Mouse (Mus musculus) ES-E14 (cell line): ENCODE measurements around the gene Ly6g6f. TPM values are rescaled to one million over a fixed set of nuclear protein-coding genes. Genes with fewer than 3 reads are reported as not detected.
A peak's percentile ranks its signal among the peaks of the same experiment; 100 is the strongest.

Source experiments
- DNase-seq: peaks from one replicate; pipeline ENCODE4 v3.0.0-alpha.2; 2013; ENCODE audit warnings: low read depth, low spot score
- H3K27ac ChIP-seq: 2 replicates; pipeline ENCODE4 v1.5.1; 2012; ENCODE audit warnings: low read depth, mild to moderate bottlenecking, low read length, moderate library complexity, mixed read lengths; ENCODE audit not compliant: poor library complexity, insufficient read depth, severe bottlenecking
- H3K36me3 ChIP-seq: 2 replicates; pipeline ENCODE4 v1.6.1; 2012; ENCODE audit warnings: mild to moderate bottlenecking, low read length, moderate library complexity, mixed read lengths; ENCODE audit not compliant: control insufficient read depth, poor library complexity, insufficient read depth, severe bottlenecking
- H3K4me1 ChIP-seq, 2 experiments: fragments of 150-350 bp in 1 of 2; sonication (generic) in 1 of 2; 2 replicates each; pipeline ENCODE4 v1.6.1; 2012; ENCODE audit warnings: low read length in 2 of 2, mild to moderate bottlenecking in 1 of 2, mixed read lengths in 1 of 2; ENCODE audit not compliant: control insufficient read depth in 2 of 2, insufficient read depth in 2 of 2, poor library complexity in 1 of 2
- H3K4me3 ChIP-seq, 2 experiments: fragments of 150-350 bp in 1 of 2; sonication (generic) in 1 of 2; 2 replicates each; pipeline ENCODE4 v1.5.1; 2012; ENCODE audit warnings: low read length in 2 of 2, low read depth in 1 of 2, mild to moderate bottlenecking in 1 of 2, mixed read lengths in 1 of 2; ENCODE audit not compliant: insufficient read depth in 1 of 2, poor library complexity in 1 of 2, severe bottlenecking in 1 of 2
- H3K9ac ChIP-seq: 2 replicates; pipeline ENCODE4 v1.6.1; 2012; ENCODE audit warnings: low read depth, mild to moderate bottlenecking, low read length, mixed read lengths; ENCODE audit not compliant: poor library complexity, insufficient read depth, severe bottlenecking
- H3K9me3 ChIP-seq: fragments of 150-350 bp; sonication (generic); 2 replicates; pipeline ENCODE4 v1.6.1; 2012; ENCODE audit warnings: low read depth, mild to moderate bottlenecking, low read length; ENCODE audit not compliant: control insufficient read depth, insufficient read depth
- CHD2 ChIP-seq: IDR thresholded peaks from 2 replicates; pipeline ENCODE4 v1.6.1; 2014; ENCODE audit warnings: mild to moderate bottlenecking, low read depth, low read length, inconsistent platforms
- HCFC1 ChIP-seq: IDR thresholded peaks from 2 replicates; pipeline ENCODE4 v1.6.1; 2012; ENCODE audit warnings: low read length, inconsistent platforms, borderline replicate concordance; ENCODE audit not compliant: insufficient read depth
- MAFK ChIP-seq: IDR thresholded peaks from 2 replicates; pipeline ENCODE4 v1.6.1; 2014; ENCODE audit warnings: mild to moderate bottlenecking, low read depth, low read length, inconsistent platforms; ENCODE audit not compliant: insufficient read depth
- ZC3H11A ChIP-seq: IDR thresholded peaks from 2 replicates; pipeline ENCODE4 v1.6.1; 2012; ENCODE audit warnings: low read depth, mild to moderate bottlenecking, inconsistent platforms, low read length, borderline replicate concordance
- ZNF384 ChIP-seq: IDR thresholded peaks from 2 replicates; pipeline ENCODE4 v1.6.1; 2012; ENCODE audit warnings: low read depth, low read length, inconsistent platforms
- in situ Hi-C, 2 experiments: fragments of 600-800 bp; cut with MboI; formaldehyde crosslinking; loops; one replicate each; pipeline ENCODE4 v1.15.1; 2025; ENCODE audit warnings: low sequenced_read_pairs in 2 of 2, inconsistent platforms in 1 of 2; ENCODE audit not compliant: unreplicated experiment in 2 of 2
- total RNA-seq: library from RNA; depleted of rRNA; stranded (reverse); fragments of 300-350 nt; gene quantifications from 2 replicates; pipeline ENCODE4 v1.2.3, GENCODE M21; 2012

Ly6g6f gene
- total RNA-seq, 1 experiment: not detected

GRCm38 (mm10) chr17:35064951-35065947, 20.2 kb downstream of the Ly6g6f start, which contains the start of gene Ly6g6c:
TSS of gene Ly6g6c (plus strand) at chr17:35065388.
- H3K4me1 ChIP-seq: peaks cover 6 to 32% of the 10 kb centered on the region in 2 experiments
- no peaks in the 10 kb centered on the region for H3K9me3 ChIP-seq
- peak within 1 kb of the TSS; percentile 85 for H3K27ac ChIP-seq
- peaks cover 8% of the 10 kb centered on the region; the same call in 1 of the 2 replicates for H3K36me3 ChIP-seq
- in situ Hi-C loops: no loop called here
- DNase-seq: peak; percentile 77
- H3K4me3 ChIP-seq: peak within 1 kb of the TSS; percentile 63 to 64
- TF ChIP-seq ZC3H11A: no peak
- TF ChIP-seq CHD2: no peak
- TF ChIP-seq ZNF384: no peak
- TF ChIP-seq HCFC1: no peak
- TF ChIP-seq MAFK: no peak
- H3K9ac ChIP-seq: peak within 1 kb of the TSS; percentile 67

- Histone ChIP-seq H3K27ac (peak overlapping the region; percentile 55), H3K4me1 (peaks cover 6 to 34% of the 10 kb centered on the region in 2 experiments), H3K4me3 (peak overlapping the region; percentile 29 to 64; a peak in 3 of 4 replicates), H3K9ac (no peak overlapping the region), H3K36me3 (peaks cover 10% of the 10 kb centered on the region; the same call in 1 of the 2 replicates), H3K9me3 (no peaks in the 10 kb centered on the region)
- no peak for DNase-seq
- TF ChIP-seq MAFK (no peak), ZC3H11A (no peak), CHD2 (no peak), ZNF384 (no peak), HCFC1 (no peak)
- in situ Hi-C loops: no loop called here
Measured at GRCm38 (mm10) chr17:35064378-35064877, 21.0 kb downstream of the Ly6g6f start.

- no peak overlapping the region for H3K27ac ChIP-seq
- in situ Hi-C loops: no loop called here
Measured at GRCm38 (mm10) chr17:35063466-35063865, 21.9 kb downstream of the Ly6g6f start.

GRCm38 (mm10) chr17:35061299-35061698, 24.1 kb downstream of the Ly6g6f start:
- TF ChIP-seq MAFK (no peak), CHD2 (no peak), ZNF384 (no peak), ZC3H11A (no peak), HCFC1 (no peak)
- DNase-seq: no peak
- peaks cover 16% of the 10 kb centered on the region; the same call in 1 of the 2 replicates for H3K36me3 ChIP-seq
- H3K9ac ChIP-seq: no peak overlapping the region
- peaks cover 6 to 35% of the 10 kb centered on the region in 2 experiments for H3K4me1 ChIP-seq
- H3K27ac ChIP-seq: no peak overlapping the region
- H3K9me3 ChIP-seq: no peaks in the 10 kb centered on the region
- in situ Hi-C loops: no loop called here
- no peak overlapping the region; a peak in 1 of 4 replicates for H3K4me3 ChIP-seq

More at GRCm38 (mm10) chr17:35063466-35063865, 21.9 kb downstream of the Ly6g6f start:
- no peak for DNase-seq
- Histone ChIP-seq H3K9ac (no peak overlapping the region), H3K4me3 (no peak overlapping the region), H3K36me3 (peaks cover 10% of the 10 kb centered on the region; the same call in 1 of the 2 replicates), H3K9me3 (no peaks in the 10 kb centered on the region), H3K4me1 (peaks cover 6 to 34% of the 10 kb centered on the region in 2 experiments)
- TF ChIP-seq ZNF384 (no peak), HCFC1 (no peak), CHD2 (no peak), ZC3H11A (no peak), MAFK (no peak)
